Mouse (Mus musculus) neural tube, embryonic 10.5 days (tissue): ENCODE data around the gene Fbxo36.

Source experiments
- DNase-seq: peaks from one replicate; pipeline ENCODE4 v3.0.0-alpha.2; 2017; ENCODE audit warnings: low spot score; ENCODE audit errors: extremely low spot score

The Fbxo36 gene

GRCm38 (mm10) chr1:84942666-84943065 lies 103.0 kb downstream of the Fbxo36 start:
- no peak for DNase-seq

GRCm38 (mm10) chr1:84943549-84943948 lies 103.9 kb downstream of the Fbxo36 start:
- no peak for DNase-seq

GRCm38 (mm10) chr1:84945950-84946349 lies 106.3 kb downstream of the Fbxo36 start:
- no peak for DNase-seq

DNA sequence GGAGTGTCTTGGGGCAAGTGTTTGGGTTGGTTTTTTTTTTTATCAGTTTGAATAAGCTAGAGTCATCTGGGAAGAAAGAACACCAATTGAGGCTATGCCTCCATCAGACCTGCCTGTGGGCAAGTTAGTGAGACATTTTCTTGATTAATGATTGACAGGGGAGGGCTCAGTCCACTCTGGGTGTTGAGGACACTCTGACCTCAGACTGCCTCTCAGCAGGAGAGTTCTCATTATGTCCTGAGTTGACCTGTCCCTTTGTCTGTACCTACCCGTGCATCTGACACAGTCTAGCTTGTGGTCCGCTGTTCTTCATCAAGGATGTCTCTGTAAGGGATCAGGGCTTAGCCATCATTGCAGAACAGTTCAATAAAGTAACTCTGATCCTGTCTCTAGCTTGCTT lies 107.7 kb downstream of the Fbxo36 start:
- DNase-seq, result no peak
